Mouse (Mus musculus) heart, embryonic 10.5 days (tissue): ENCODE measurements around the gene Hoxa6. TPM values are rescaled to one million over a fixed set of nuclear protein-coding genes. Genes with fewer than 3 reads are reported as not detected.

ENCODE experiments used
- DNase-seq: peaks from one replicate; pipeline ENCODE4 v3.0.0-alpha.2; 2017; ENCODE audit warnings: low spot score
- H3K27ac ChIP-seq: fragments of 300-500 bp; sonication (generic); 2 replicates; pipeline ENCODE4 v1.5.1; 2016; ENCODE audit warnings: mild to moderate bottlenecking
- H3K27me3 ChIP-seq: fragments of 300-500 bp; sonication (generic); 2 replicates; pipeline ENCODE4 v1.6.1; 2016; ENCODE audit warnings: mild to moderate bottlenecking; ENCODE audit not compliant: poor library complexity, insufficient read depth, severe bottlenecking
- H3K36me3 ChIP-seq: fragments of 300-500 bp; sonication (generic); 2 replicates; pipeline ENCODE4 v1.6.1; 2016; ENCODE audit warnings: mild to moderate bottlenecking, moderate library complexity
- H3K4me1 ChIP-seq: fragments of 300-500 bp; sonication (generic); 2 replicates; pipeline ENCODE4 v1.6.1; 2016; ENCODE audit warnings: mild to moderate bottlenecking
- H3K4me3 ChIP-seq: fragments of 300-500 bp; sonication (generic); 2 replicates; pipeline ENCODE4 v1.5.1; 2016; ENCODE audit warnings: mild to moderate bottlenecking, moderate library complexity
- H3K9me3 ChIP-seq: fragments of 300-500 bp; sonication (generic); 2 replicates; pipeline ENCODE4 v1.6.1; 2016; ENCODE audit warnings: mild to moderate bottlenecking, moderate library complexity
- WGBS: fragments of 180-500 bp; shearing (Covaris S2); methylation state at CpG from one replicate; pipeline ENCODE4 v1.1.7; 2016; 5-methylcytosine and 5-hydroxymethylcytosine counted together
- polyA plus RNA-seq: library from polyadenylated mRNA; unstranded; fragments of >200 nt; fragmentation: Nextera tagmentation; extraction: Ambion mirVana; gene quantifications from 2 replicates; pipeline ENCODE4 v1.2.1, GENCODE M21; 2016

The Hoxa6 gene
- polyA plus RNA-seq, 1 experiment from 2014 or later: 0.30 TPM

DNA sequence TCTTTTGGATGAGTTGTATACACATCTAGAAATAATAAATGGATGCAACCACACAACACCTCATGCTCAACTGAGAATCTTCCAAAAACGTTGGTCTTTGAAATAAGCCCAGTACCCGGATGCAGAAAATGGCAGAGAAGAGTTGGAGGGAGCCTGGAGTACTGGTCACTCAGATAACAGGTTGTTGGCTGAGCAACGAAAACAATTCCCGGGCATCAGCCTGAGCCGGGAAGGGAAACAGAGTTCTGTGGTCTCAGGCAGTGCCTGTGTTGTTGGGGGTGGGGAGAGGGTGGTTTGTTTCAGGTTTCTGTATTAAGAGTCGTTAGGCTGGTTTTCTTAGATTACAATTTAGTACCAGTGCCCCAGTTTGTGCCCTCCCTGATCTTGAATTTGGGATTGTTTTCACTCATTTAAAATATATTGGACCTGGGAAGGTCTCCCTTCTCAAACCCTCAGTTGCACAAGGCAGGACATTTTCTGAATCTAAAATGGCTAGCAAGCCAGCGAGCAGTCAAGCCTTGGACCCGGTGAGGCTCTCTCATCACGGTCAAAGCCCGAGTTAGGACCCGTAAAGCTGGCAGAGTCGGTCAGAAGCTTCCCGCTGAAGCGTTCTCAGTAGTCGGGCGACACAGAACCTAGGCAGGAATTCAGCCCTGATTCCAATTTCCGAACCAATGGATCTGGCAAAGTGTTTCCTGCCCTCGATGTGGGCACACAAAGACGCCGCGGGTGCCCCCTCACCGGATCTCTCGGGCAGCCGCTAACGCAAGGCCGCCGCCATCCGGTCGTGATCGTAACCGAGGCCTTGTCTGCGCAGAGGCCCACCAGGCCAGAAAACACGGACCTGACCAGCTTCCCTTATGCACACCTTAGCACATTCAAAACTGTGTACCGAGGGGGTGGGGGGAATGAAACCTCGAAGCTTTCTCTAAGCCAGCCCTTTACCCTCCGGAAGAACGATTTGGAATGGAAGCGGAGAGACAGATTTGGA, 20.2 kb upstream of the Hoxa6 start:
- Histone ChIP-seq H3K9me3 (no peaks in the 10 kb centered on the region), H3K4me1 (peaks cover 18% of the 10 kb centered on the region), H3K4me3 (0 out of 2 replicates have a peak overlapping the region, but pooled peaks have one; percentile 15), H3K27ac (no peak overlapping the region), H3K27me3 (peaks cover 99% of the 10 kb centered on the region), H3K36me3 (no peaks in the 10 kb centered on the region)
- DNase-seq: no peak
- WGBS: 1% methylated on average over 38 of the region's 38 CpGs

DNA sequence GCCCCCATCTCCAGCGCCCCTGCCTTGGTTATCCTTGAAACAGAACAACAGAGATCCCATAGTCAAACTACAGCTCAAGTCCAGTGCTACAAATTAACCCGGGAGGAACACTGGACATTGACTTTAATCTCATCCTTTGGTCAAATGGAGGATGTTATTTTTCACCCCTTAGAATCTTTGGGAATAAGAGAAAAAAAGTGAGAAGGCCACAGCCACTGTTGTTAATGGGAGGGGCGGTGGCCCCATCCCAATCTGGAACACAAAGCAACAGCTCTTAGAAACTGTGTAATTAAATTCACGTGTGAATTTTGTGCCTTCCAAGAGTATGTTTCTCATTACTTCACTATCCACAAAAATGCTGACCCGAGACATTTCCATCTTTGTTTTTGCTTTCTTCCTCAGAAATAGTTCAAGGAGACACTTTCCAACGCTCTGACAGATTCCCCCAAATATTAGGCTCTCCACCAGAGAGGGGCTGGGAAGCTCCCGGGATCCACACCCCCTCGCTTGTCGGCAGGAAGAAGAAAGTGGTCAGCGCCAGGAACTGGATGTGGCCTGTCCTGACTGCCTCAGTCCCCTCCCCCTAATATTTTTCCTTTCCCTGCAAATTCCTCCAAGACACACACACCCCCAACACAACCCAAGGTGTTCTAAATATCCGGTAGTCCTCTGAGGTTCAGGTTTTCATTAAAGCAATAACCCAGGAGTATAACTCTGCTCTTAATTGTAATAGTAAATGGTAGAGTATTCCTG, 19.1 kb upstream of the Hoxa6 start:
- Histone ChIP-seq H3K9me3 (no peaks in the 10 kb centered on the region), H3K4me1 (peaks cover 14% of the 10 kb centered on the region), H3K27me3 (peaks cover 99% of the 10 kb centered on the region), H3K4me3 (no peak overlapping the region), H3K36me3 (no peaks in the 10 kb centered on the region), H3K27ac (no peak overlapping the region)
- DNase-seq: no peak
- WGBS: 4% methylated on average over 11 of the region's 11 CpGs

DNA sequence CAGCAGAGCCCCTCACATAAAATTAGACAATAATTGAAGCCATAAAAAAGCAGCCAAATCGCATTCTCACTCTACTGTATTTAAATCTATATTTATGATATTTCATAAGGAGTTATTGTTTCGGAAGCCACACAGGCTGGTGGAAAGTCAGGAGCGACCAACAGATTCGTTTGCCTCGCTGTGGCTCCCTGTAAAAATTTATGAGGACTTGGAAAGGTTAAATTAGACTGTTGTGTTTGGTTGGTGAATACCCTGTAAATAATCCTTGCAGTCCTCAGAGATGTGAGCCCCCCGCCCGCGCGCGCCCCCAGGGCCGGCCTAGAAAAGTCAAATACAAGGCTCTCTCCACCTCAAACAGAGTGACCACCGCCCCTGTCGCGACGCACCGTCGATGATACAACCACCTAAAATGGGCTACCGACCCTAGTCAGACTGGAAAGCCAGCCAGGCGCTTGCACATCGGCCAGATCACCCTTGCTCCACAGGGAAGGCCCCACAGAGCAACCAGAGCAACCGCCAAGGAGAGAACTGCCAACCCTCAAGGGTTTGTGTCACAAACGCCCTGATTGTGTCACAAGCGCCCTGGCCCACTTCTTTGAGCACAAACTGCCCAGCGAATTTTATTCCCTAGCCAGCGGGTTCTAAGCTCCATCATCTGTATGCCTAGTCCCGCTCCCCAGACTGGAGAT, 18.2 kb upstream of the Hoxa6 start:
- Histone ChIP-seq H3K36me3 (no peaks in the 10 kb centered on the region), H3K4me1 (peaks cover 19% of the 10 kb centered on the region), H3K27ac (no peak overlapping the region), H3K9me3 (no peaks in the 10 kb centered on the region), H3K4me3 (no peak overlapping the region), H3K27me3 (peaks cover 99% of the 10 kb centered on the region)
- no peak for DNase-seq
- 4% methylated on average over 26 of the region's 26 CpGs for WGBS

DNA sequence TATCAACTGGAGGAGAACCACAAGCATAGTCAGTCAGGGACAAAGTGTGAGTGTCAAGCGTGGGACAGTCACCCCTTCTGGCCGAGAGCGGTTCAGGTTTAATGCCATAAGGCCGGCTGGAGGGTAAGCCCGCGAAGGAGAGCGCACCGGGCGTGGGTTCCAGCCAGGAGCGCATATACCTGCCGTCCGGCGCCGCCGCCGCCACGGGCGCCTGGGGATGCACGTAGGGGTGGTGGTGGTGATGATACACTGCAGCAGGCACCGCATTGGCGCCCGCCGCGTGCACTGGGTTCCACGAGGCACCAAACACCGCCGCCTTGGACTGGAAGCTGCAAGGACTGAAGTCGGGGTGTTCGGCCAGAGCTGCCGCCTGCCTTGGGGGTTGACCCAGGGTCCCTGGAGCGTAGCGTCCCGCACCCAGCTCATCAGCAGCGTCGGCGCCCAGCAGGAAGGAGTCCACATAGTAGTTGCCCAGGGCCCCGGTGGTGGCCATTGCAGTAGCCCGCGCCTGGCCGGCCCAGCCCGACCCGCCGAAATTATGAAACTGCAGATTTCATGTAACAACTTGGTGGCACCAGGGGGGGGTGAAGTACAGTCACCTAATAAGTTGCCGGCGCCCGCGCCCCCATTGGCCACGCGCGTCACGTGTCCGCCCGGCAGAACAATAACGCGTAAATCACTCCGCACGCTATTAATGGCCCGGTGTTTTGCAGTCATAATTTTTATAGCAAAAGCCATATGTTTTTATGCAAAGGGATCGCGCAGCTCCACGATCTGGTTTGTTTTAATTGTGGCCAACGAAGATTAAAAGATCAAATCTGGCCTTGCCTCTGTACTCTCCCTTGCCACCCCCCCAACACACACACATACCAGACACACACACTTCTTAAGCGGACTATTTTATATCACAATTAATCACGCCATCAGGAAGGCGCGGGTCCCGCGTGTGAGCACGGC, 17.4 kb upstream of the Hoxa6 start:
- H3K27ac ChIP-seq: no peak overlapping the region
- peak overlapping the region; percentile 31; the same call in 1 of the 2 replicates for H3K4me3 ChIP-seq
- 2% methylated on average over 69 of the region's 69 CpGs for WGBS
- H3K27me3 ChIP-seq: peaks cover 100% of the 10 kb centered on the region
- no peak for DNase-seq
- no peaks in the 10 kb centered on the region for H3K36me3 ChIP-seq
- H3K4me1 ChIP-seq: peaks cover 25% of the 10 kb centered on the region
- no peaks in the 10 kb centered on the region for H3K9me3 ChIP-seq

DNA sequence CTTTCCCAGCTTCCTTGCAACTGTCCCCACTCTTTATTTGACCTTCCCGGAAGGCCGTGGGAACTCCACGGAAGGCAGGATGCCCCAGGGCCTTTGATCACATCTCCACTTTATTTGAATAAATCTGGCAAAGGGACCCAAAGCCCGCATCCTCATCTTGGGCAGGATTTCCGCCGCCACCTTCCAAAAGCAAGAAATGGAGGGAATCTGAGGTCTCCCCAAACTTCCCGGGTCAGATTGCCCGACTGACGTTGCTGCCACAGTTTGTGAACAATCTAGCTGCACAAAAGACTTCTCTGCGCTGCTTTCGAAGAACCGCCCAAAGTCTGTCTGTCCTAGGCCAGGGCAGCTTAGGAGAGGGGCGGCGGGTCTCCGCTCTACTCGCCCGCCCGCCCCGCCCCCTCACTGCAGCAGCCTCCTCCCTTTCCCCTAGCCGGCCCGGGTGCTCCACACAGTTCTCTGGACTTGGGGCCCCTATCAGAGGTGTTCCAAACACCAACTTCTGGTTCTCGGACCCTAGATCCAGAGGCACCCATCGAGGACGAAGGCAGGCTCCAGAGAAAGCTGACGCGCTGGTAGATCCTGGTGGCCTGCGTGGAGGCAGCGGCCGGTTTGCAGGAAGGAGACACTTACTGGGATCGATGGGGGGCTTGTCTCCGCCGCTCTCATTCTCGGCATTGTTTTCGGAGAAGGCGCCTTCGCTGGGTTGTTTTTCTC, 16.5 kb upstream of the Hoxa6 start:
- no peak for DNase-seq
- H3K27ac ChIP-seq: no peak overlapping the region
- peaks cover 100% of the 10 kb centered on the region for H3K27me3 ChIP-seq

DNA sequence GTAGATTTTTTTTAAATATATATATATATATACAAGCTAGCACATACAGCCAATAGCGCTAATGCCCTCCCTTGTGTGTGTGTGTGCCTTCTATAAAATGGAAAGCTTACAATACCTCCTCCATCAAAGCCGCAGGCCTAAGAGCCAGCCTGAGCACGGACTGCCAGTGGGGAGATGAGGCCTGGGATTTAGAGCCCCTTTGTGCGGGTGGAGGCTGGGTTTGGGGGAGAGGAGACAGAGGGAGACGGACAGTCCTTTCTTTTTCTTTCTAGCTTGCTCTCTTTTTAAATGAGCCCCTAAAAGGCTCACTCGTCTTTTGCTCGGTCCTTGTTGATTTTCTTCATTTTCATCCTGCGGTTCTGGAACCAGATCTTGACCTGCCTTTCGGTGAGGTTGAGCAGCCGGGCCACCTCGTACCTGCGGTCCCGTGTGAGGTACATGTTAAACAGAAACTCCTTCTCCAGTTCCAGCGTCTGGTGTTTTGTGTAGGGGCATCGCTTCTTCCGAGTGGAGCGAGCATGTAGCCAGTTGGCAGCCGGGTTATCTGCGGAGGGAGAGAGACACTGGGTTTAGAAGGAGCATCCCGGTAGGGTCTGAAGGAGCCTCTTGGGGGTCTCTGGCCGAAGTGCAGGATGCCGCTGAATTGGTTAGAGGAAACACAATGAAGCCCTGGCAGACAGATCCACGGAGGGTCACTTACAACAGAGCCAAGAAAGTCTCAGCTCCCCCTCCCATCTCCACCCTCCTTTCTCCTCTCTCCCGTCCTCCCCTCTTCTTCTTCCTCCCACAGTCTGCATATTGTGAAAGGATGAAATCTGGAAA, 15.6 kb upstream of the Hoxa6 start:
- no peak overlapping the region for H3K27ac ChIP-seq
- H3K4me3 ChIP-seq: peak overlapping the region; percentile 15; the same call in 1 of the 2 replicates
- no peaks in the 10 kb centered on the region for H3K36me3 ChIP-seq
- no peaks in the 10 kb centered on the region for H3K9me3 ChIP-seq
- peaks cover 20% of the 10 kb centered on the region for H3K4me1 ChIP-seq
- peaks cover 100% of the 10 kb centered on the region for H3K27me3 ChIP-seq
- DNase-seq: no peak
- 2% methylated on average over 24 of the region's 24 CpGs for WGBS

More for the DNA sequence above, 16.5 kb upstream of the Hoxa6 start:
- Histone ChIP-seq H3K36me3 (no peaks in the 10 kb centered on the region), H3K4me1 (peaks cover 21% of the 10 kb centered on the region), H3K4me3 (peak overlapping the region; percentile 31), H3K9me3 (no peaks in the 10 kb centered on the region)
- WGBS: 1% methylated on average over 32 of the region's 36 CpGs

DNA sequence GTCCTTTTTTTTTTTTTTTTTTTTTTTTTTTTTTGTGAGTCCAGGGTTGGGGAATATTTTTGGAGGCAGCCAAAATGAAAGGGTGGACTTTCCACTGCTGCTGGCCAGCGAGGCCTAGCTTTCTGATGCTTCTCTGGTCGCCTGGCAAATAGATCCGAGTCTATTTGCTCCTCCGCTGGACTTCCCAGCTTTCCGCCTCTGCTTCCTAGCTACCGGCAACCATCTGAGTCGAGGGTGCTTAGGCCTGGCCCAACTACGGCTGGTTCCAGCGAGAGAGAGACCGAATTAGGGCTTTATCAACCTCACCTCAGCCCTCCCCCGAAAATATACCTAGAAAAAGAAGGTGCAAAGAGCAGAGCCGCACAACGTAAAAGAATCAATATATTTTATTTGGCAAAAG, 14.2 kb upstream of the Hoxa6 start:
- Histone ChIP-seq H3K27me3 (peaks cover 100% of the 10 kb centered on the region), H3K4me1 (peaks cover 17% of the 10 kb centered on the region), H3K27ac (no peak overlapping the region), H3K9me3 (no peaks in the 10 kb centered on the region), H3K4me3 (no peak overlapping the region), H3K36me3 (no peaks in the 10 kb centered on the region)
- DNase-seq: no peak
- 9% methylated on average over 13 of the region's 13 CpGs for WGBS

DNA sequence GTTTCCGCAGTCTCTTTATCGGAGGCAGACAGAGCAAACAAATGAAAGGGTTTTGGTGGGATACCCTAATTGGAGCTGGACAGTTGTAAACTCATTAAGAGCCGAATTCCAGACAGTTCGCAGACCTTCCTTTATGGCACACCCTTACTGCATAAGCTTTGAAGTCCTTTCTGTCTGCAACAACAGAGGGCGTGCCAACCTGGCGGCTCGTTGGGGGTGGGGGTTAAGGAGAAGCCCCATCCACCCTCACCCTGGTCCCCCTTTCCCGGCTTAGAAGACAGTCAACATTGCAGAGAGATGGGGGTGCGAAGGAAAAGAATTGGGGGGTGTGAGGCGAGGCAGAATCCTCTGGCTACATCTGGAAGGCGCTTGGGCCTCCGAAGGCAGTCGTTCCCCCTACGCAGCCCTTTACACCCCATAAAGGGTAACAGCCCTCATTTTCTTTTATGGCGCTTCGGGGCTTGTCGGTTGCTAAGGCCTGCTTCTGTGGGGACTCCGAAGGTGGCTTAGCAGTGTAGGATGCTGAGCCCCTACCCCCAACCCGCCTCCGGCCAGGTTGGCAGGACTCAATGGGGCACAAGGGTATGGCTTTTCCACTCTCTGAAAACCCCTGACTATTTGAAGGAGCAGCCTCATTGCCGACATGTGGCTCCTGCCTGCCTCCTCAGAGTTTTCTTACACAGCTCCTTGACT, 13.6 kb upstream of the Hoxa6 start:
- no peak for DNase-seq
- 5% methylated on average over 21 of the region's 21 CpGs for WGBS
- no peaks in the 10 kb centered on the region for H3K9me3 ChIP-seq
- H3K4me1 ChIP-seq: peaks cover 23% of the 10 kb centered on the region
- H3K27ac ChIP-seq: no peak overlapping the region
- no peaks in the 10 kb centered on the region for H3K36me3 ChIP-seq
- peaks cover 100% of the 10 kb centered on the region for H3K27me3 ChIP-seq
- H3K4me3 ChIP-seq: peak overlapping the region; percentile 57

DNA sequence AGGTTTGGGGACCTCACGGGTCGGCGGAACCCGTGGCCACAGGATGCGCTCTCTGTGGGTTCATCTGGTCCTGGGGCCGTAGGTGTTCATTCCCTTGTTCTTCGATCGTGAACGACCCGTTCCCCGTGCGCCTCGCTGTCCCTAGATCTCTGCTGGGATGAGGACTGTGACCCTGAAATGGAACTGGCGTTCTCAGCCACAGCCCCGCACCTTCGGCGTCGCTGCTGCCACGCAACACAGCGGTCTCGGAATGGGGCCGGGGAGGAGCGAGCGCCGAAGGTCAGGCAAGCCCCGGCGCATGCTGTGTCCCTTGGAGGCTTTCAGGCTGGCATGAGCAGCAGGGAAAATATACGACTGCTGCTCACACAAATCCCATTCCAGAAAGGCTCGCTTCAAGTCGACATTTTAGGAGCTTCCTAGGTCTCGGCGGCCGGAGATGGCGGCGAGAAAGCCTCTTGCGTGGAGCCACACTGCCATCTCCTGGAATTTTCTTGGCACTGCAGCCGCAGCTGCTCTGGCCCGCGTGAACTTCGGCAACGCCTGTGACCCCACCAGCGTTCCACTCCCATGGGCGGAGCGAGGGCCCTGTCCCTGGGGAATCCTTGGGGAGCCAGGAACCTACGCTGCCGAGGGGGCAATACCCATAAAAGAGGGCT, 12.9 kb upstream of the Hoxa6 start, which contains the start of gene Hoxa7:
TSS of gene Hoxa7 (minus strand) at position 518 of the 656 bp plus-strand sequence.
- DNase-seq: no peak
- peaks cover 100% of the 10 kb centered on the region for H3K27me3 ChIP-seq
- H3K36me3 ChIP-seq: no peaks in the 10 kb centered on the region
- peaks cover 28% of the 10 kb centered on the region for H3K4me1 ChIP-seq
- H3K4me3 ChIP-seq: peak within 1 kb of the TSS; percentile 57
- H3K27ac ChIP-seq: no peak within 1 kb of the TSS
- WGBS: under 1% methylated on average over 46 of the region's 46 CpGs
- H3K9me3 ChIP-seq: no peaks in the 10 kb centered on the region

DNA sequence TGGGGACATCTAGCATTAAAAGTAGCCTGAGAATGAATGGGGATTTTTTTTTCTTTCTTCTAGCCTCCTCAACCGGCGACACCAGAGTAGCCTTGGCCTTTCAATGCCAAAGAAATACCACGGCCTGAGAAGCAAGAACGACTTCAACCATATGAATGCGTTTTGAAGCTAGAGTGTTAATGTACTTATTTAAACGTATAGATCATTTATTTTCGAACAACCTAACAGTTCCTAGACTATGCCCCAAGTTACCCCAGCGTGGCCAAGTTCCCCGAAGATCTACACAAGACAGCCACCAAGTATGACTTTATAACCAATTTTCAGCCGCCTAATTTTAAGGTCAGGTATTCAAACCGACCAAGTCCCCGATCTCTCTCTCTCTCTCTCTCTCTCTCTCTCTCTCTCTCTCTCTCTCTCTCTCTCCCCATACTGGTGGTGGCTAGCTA, 12.4 kb upstream of the Hoxa6 start:
- peak overlapping the region; percentile 57 for H3K4me3 ChIP-seq
- no peaks in the 10 kb centered on the region for H3K9me3 ChIP-seq
- 6% methylated on average over 12 of the region's 12 CpGs for WGBS
- DNase-seq: no peak
- H3K4me1 ChIP-seq: peaks cover 27% of the 10 kb centered on the region
- peaks cover 100% of the 10 kb centered on the region for H3K27me3 ChIP-seq
- H3K27ac ChIP-seq: no peak overlapping the region
- H3K36me3 ChIP-seq: no peaks in the 10 kb centered on the region
